Mouse (Mus musculus) lung, embryonic 14.5 days (tissue): ENCODE data around the gene Tpte. TPM values are rescaled to one million over a fixed set of nuclear protein-coding genes. Genes with fewer than 3 reads are reported as not detected.
A peak's percentile ranks its signal among the peaks of the same experiment; 100 is the strongest.

Experiments
- ATAC-seq: fragments of 200-750 bp; cut with Nextera tagmentation; 2 replicates; pipeline ENCODE4 v1.8.0; 2017; ENCODE audit warnings: mild to moderate bottlenecking, moderate TSS enrichment, moderate library complexity; ENCODE audit not compliant: insufficient read depth
- DNase-seq: peaks from one replicate; pipeline ENCODE4 v3.0.0-alpha.2; 2015
- H3K27ac ChIP-seq: fragments of 300-500 bp; sonication (generic); 2 replicates; pipeline ENCODE4 v1.5.1; 2014; ENCODE audit warnings: low read depth, mild to moderate bottlenecking, moderate library complexity
- H3K27me3 ChIP-seq: fragments of 300-500 bp; sonication (generic); 2 replicates; pipeline ENCODE4 v1.6.1; 2014; ENCODE audit warnings: low read length, control low read depth; ENCODE audit not compliant: insufficient read depth
- H3K36me3 ChIP-seq: fragments of 300-500 bp; sonication (generic); 2 replicates; pipeline ENCODE4 v1.6.1; 2014; ENCODE audit warnings: control low read depth; ENCODE audit not compliant: insufficient read depth
- H3K4me1 ChIP-seq: fragments of 300-500 bp; sonication (generic); 2 replicates; pipeline ENCODE4 v1.6.1; 2014; ENCODE audit warnings: antibody characterized with exemption, control low read depth; ENCODE audit not compliant: insufficient read depth
- H3K4me2 ChIP-seq: fragments of 300-500 bp; sonication (generic); 2 replicates; pipeline ENCODE4 v1.6.1; 2014; ENCODE audit warnings: mild to moderate bottlenecking
- H3K4me3 ChIP-seq: fragments of 300-500 bp; sonication (generic); 2 replicates; pipeline ENCODE4 v1.5.1; 2014; ENCODE audit warnings: low read depth, low read length
- H3K9ac ChIP-seq: fragments of 300-500 bp; sonication (generic); 2 replicates; pipeline ENCODE4 v1.6.1; 2014
- H3K9me3 ChIP-seq: fragments of 300-500 bp; sonication (generic); 2 replicates; pipeline ENCODE4 v1.6.1; 2016; ENCODE audit warnings: low read depth, low read length, control low read depth
- CTCF ChIP-seq: IDR thresholded peaks from 2 replicates; pipeline ENCODE4 v1.5.1; 2016; ENCODE audit warnings: antibody characterized with exemption, low read depth
- WGBS: fragments of 180-500 bp; shearing (Covaris S2); extraction: QIAGEN DNeasy Blood & Tissue Kit; methylation state at CpG from one replicate; pipeline ENCODE4 v1.1.7; 2014; 5-methylcytosine and 5-hydroxymethylcytosine counted together
- polyA plus RNA-seq: library from polyadenylated mRNA; unstranded; fragments of >200 nt; fragmentation: Nextera tagmentation; extraction: Ambion mirVana; gene quantifications from 2 replicates; pipeline ENCODE4 v1.2.1, GENCODE M21; 2014

Tpte gene
- polyA plus RNA-seq, 1 experiment from 2014 or later = not detected

DNA sequence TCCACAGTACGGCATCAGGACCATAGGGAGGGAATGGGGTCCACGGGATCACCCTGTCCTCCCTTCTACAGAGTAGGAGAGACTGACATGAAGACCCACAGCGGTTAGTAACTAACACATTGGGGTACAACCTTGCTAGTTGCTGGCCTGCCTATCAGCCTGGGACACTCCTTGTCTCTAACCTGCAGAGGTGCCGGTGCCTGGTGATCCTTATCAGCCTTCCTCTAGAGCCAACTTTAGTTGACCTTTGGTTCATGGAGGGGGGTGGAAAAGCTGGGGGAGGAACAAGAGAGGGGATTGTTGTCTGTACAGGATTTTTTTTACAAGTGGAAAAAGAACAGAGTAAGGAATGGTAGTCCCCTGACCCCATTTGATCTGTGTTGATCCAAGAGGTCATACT lies 111.2 kb downstream of the Tpte start:
- DNase-seq = no peak
- no peak for ATAC-seq
- no peak for TF ChIP-seq CTCF
- H3K4me3 ChIP-seq = no peak overlapping the region
- H3K4me1 ChIP-seq = no peaks in the 10 kb centered on the region
- WGBS = 66% methylated on average over 4 of the region's 4 CpGs
- no peak overlapping the region for H3K9ac ChIP-seq
- no peak overlapping the region for H3K4me2 ChIP-seq
- H3K27me3 ChIP-seq = no peaks in the 10 kb centered on the region
- H3K27ac ChIP-seq = no peak overlapping the region
- H3K36me3 ChIP-seq = peaks cover 28% of the 10 kb centered on the region; the same call in 1 of the 2 replicates
- H3K9me3 ChIP-seq = no peaks in the 10 kb centered on the region

DNA sequence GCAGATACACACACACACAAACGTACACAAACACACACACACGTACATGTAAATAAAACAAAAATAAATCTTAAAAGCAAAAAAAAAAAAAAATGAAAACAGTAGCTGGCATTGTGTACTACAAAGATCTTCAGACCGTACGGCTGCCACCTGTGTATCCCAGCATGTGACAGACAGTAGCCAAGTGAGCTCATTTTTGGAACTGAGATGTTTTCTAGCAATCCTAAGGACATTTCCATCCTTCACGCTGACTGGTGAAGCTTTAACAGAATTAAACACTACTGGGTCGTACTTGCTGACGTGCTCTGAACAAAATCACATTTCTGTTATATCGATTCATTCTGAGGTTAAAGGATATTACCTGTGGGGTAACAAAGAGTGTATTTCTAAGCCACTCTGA lies 112.0 kb downstream of the Tpte start:
- Histone ChIP-seq H3K4me2 (no peak overlapping the region), H3K36me3 (peaks cover 24% of the 10 kb centered on the region; the same call in 1 of the 2 replicates), H3K4me1 (no peaks in the 10 kb centered on the region), H3K27ac (no peak overlapping the region), H3K4me3 (no peak overlapping the region), H3K9me3 (no peaks in the 10 kb centered on the region), H3K9ac (no peak overlapping the region), H3K27me3 (no peaks in the 10 kb centered on the region)
- whole genome bisulfite sequencing = 94% methylated on average over 8 of the region's 8 CpGs
- no peak for ATAC-seq
- DNase-seq = no peak
- no peak for TF ChIP-seq CTCF

DNA sequence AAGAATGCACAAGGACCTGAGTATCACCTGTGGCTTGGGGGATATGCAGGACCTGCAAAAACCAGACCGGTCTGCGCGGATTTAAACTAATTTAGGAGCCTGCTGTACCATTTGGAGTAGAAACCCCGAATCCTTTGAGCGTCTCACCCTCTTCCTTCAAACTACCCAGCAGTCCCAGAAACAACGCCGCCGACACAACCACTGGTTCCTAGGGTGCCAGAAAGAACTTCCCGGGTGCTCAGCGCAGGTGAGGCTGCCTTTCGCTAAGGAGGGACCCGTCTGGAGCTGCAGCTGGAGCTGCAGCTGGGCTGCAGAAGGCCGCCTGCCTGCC lies 114.5 kb downstream of the Tpte start:
- Histone ChIP-seq H3K4me3 (peak overlapping the region; percentile 76), H3K27ac (peak overlapping the region; percentile 80), H3K9ac (peak overlapping the region; percentile 84), H3K27me3 (no peaks in the 10 kb centered on the region), H3K4me2 (peak overlapping the region; percentile 82), H3K4me1 (no peaks in the 10 kb centered on the region), H3K36me3 (peaks cover 11% of the 10 kb centered on the region; the same call in 1 of the 2 replicates), H3K9me3 (no peaks in the 10 kb centered on the region)
- TF ChIP-seq CTCF = no peak
- WGBS = under 1% methylated on average over 13 of the region's 13 CpGs
- DNase-seq = no peak
- peak; percentile 3; the same call in 1 of the 2 replicates for ATAC-seq

DNA sequence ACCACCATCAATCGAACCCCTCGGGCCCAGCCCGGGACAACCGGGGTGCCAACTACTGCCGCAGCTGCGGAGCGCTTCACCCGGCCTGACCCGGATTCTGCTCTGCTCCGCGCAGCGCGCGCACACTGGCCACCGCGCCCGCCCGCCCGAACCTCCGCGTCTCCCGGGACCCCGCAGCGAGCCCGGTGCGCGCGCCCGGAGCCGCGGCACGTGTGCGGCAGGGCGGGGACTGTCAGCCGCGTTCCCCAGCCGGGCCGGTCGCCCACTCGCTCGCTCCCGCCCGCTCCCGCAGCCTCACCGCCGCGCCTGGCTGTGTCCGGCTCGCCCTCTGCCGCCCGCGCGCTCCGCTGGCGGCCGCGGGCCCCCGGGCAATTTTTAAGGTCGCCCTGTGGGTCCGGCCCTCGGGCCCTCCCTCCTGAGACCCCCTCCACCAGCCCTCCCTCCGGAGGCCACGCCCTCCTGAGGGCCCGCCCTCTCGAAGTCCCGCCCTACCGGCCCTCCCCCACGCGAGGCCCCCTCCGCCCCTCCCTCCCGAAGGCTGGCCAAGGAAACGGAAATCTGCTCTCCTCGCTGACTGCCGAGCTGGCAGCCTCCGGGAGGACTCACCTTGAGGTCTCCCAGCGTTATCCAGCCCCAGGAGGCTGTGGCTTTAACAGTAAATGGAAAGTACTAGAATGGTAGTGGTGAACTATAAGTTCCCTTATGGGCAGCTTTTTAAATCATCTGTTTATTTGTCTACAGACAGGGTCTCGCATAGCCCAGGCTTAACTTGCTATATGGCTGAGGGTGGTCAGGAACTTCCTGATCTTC lies 115.1 kb downstream of the Tpte start, which contains the start of gene Slc25a15:
Gene Slc25a15, minus strand, starts transcription at position 456 of the 810 bp plus-strand sequence.
- WGBS = under 1% methylated on average over 59 of the region's 77 CpGs
- peak within 1 kb of the TSS; percentile 82 for H3K4me2 ChIP-seq
- peak within 1 kb of the TSS; percentile 84 for H3K9ac ChIP-seq
- TF ChIP-seq CTCF = no peak
- H3K36me3 ChIP-seq = peaks cover 11% of the 10 kb centered on the region; the same call in 1 of the 2 replicates
- no peaks in the 10 kb centered on the region for H3K9me3 ChIP-seq
- no peaks in the 10 kb centered on the region for H3K4me1 ChIP-seq
- peak within 1 kb of the TSS; percentile 76 for H3K4me3 ChIP-seq
- no peaks in the 10 kb centered on the region for H3K27me3 ChIP-seq
- DNase-seq (peak; percentile 93), ATAC-seq (peak; percentile 91)
- H3K27ac ChIP-seq = peak within 1 kb of the TSS; percentile 80

DNA sequence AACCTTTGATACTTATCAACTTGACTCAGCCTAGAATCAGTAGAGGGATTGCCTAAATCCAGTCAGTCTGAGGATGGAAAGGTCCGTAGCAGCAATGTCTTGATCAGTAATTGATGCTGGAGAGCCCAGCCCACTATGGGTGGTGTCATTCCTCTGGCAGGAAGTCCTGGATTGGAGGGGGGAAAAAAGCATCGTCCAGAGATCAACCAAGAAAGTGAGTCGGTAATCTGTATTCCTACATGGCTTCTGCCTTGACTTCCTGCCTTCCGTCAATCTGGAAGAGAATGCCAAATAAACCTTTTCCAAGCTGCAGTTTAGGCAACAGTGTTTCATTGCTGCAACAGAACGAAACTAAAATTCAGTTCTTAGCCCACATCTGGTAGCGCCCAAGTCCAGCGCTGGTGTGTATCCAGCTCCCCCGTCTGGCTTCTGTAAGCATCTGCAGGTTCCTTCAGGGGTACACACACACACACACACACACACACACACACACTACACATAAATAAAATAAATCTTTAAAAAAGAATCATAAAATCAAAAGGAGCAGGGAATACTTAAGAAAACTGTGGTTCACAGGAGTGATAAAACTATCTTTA lies 116.1 kb downstream of the Tpte start:
- Histone ChIP-seq H3K27ac (no peak overlapping the region; the same call in 1 of the 2 replicates), H3K4me2 (peak overlapping the region; percentile 82), H3K9me3 (no peaks in the 10 kb centered on the region), H3K27me3 (no peaks in the 10 kb centered on the region), H3K4me1 (no peaks in the 10 kb centered on the region), H3K36me3 (peaks cover 8% of the 10 kb centered on the region; the same call in 1 of the 2 replicates), H3K4me3 (peak overlapping the region; percentile 76), H3K9ac (peak overlapping the region; percentile 84; the same call in 1 of the 2 replicates)
- 75% methylated on average over 8 of the region's 8 CpGs for WGBS
- TF ChIP-seq CTCF = no peak
- ATAC-seq (no peak), DNase-seq (no peak)

DNA sequence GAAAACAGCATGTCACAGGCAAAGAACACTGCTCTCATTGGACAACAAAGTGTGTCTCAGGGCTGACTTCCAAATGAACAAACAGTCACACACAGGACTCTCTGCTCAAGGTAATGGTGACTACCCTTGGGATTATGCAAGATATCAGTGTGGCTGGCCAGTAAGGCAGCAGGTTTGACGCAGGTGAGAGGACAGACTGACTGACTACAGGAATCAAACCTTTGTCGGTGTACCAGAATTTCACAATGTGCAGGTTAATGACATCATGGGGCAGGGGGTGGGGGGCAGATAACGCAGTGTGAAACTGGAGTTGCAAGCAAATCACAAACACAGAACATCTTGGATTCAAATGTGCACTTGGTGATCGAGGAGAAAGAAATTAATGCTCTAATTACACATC lies 117.4 kb downstream of the Tpte start:
- ATAC-seq (no peak), DNase-seq (no peak)
- TF ChIP-seq CTCF = no peak
- WGBS = 83% methylated on average over 4 of the region's 4 CpGs
- Histone ChIP-seq H3K9me3 (no peaks in the 10 kb centered on the region), H3K4me1 (no peaks in the 10 kb centered on the region), H3K27ac (no peak overlapping the region), H3K4me2 (no peak overlapping the region), H3K4me3 (no peak overlapping the region), H3K36me3 (no peaks in the 10 kb centered on the region), H3K27me3 (no peaks in the 10 kb centered on the region), H3K9ac (no peak overlapping the region)

DNA sequence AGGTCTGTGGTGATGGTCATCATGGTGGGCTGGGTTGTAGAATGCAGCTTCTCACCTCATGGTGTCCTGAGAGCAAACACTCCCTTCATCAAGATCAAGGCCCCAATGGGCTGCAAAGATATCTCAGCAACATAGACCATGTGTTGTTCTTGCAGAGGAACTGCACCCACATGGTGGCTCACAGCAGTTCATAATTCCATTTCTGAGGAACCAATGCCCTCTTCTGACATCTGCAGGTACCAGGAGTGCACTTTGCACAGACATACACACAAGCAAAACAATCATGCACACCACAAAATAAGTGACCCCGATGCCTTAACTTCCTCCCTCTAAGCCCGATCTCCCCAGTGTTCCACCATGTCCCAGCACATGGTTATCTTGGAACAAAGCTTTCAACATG lies 120.0 kb downstream of the Tpte start:
- Histone ChIP-seq H3K9ac (no peak overlapping the region), H3K4me3 (no peak overlapping the region), H3K4me2 (no peak overlapping the region), H3K27me3 (no peaks in the 10 kb centered on the region), H3K27ac (no peak overlapping the region), H3K36me3 (no peaks in the 10 kb centered on the region), H3K9me3 (no peaks in the 10 kb centered on the region), H3K4me1 (no peaks in the 10 kb centered on the region)
- no peak for DNase-seq
- ATAC-seq = no peak
- 92% methylated on average over 2 of the region's 2 CpGs for WGBS
- TF ChIP-seq CTCF = no peak
